Mouse (Mus musculus) heart, postnatal 0 days (tissue): ENCODE results near the gene Abcf1. TPM values are rescaled to one million over a fixed set of nuclear protein-coding genes. Genes with fewer than 3 reads are reported as not detected.
"Not testable (repeated sequence)": the region's sequence is repeated elsewhere in the genome, so short reads cannot be mapped to it uniquely, and the experiment has no call there.

Source experiments
- ATAC-seq: fragments of 200-750 bp; cut with Nextera tagmentation; 2 replicates; pipeline ENCODE4 v1.8.0; 2017; ENCODE audit warnings: low read depth, moderate number of reproducible peaks, moderate library complexity; ENCODE audit not compliant: insufficient read depth
- DNase-seq: peaks from one replicate; pipeline ENCODE4 v3.0.0-alpha.2; 2016; ENCODE audit warnings: low spot score
- H3K27ac ChIP-seq: fragments of 300-500 bp; sonication (generic); 2 replicates; pipeline ENCODE4 v1.5.1; 2014; ENCODE audit warnings: low read depth, mild to moderate bottlenecking
- H3K27me3 ChIP-seq: fragments of 300-500 bp; sonication (generic); 2 replicates; pipeline ENCODE4 v1.6.1; 2014; ENCODE audit warnings: low read length, mixed read lengths; ENCODE audit not compliant: control insufficient read depth, insufficient read depth
- H3K36me3 ChIP-seq: fragments of 300-500 bp; sonication (generic); replicated peaks from 2 replicates; pipeline ENCODE4 v1.6.1; 2014; ENCODE audit warnings: low read length, mixed read lengths; ENCODE audit not compliant: control insufficient read depth, insufficient read depth
- H3K4me1 ChIP-seq: fragments of 300-500 bp; sonication (generic); 2 replicates; pipeline ENCODE4 v1.6.1; 2014; ENCODE audit warnings: antibody characterized with exemption; ENCODE audit not compliant: control insufficient read depth, insufficient read depth
- H3K4me2 ChIP-seq: fragments of 300-500 bp; sonication (generic); 2 replicates; pipeline ENCODE4 v1.6.1; 2014; ENCODE audit warnings: low read depth, mild to moderate bottlenecking, low read length, moderate library complexity
- H3K4me3 ChIP-seq: fragments of 300-500 bp; sonication (generic); 2 replicates; pipeline ENCODE4 v1.5.1; 2014; ENCODE audit warnings: low read depth, low read length
- H3K9ac ChIP-seq: fragments of 300-500 bp; sonication (generic); replicated peaks from 2 replicates; pipeline ENCODE4 v1.6.1; 2014; ENCODE audit warnings: low read depth, low read length, mixed read lengths
- H3K9me3 ChIP-seq: fragments of 300-500 bp; sonication (generic); replicated peaks from 2 replicates; pipeline ENCODE4 v1.6.1; 2016; ENCODE audit warnings: low read length; ENCODE audit not compliant: control insufficient read depth
- CTCF ChIP-seq: IDR thresholded peaks from 2 replicates; pipeline ENCODE4 v1.5.1; 2016; ENCODE audit warnings: antibody characterized with exemption, control low read depth, low read depth
- EP300 ChIP-seq: IDR thresholded peaks from 2 replicates; pipeline ENCODE4 v1.6.1; 2016; ENCODE audit warnings: antibody characterized with exemption, low read depth
- WGBS: fragments of 180-500 bp; shearing (Covaris S2); extraction: QIAGEN DNeasy Blood & Tissue Kit; methylation state at CpG from one replicate; pipeline ENCODE4 v1.1.7; 2014; 5-methylcytosine and 5-hydroxymethylcytosine counted together
- polyA plus RNA-seq: library from polyadenylated mRNA; unstranded; fragments of >200 nt; fragmentation: Nextera tagmentation; extraction: Ambion mirVana; gene quantifications from 2 replicates; pipeline ENCODE4 v1.2.1, GENCODE M21; 2015
- total RNA-seq: library from RNA; depleted of rRNA; stranded (reverse); fragments of >200 nt; gene quantifications from 2 replicates; pipeline ENCODE4 v1.2.3, GENCODE M21; 2014; ENCODE audit warnings: low replicate concordance

Gene Abcf1
- total and polyA plus RNA-seq, 2 experiments from 2014 or later: 47.0 to 74.5 TPM

- H3K9ac ChIP-seq: peak overlapping the region; percentile 73
- TF ChIP-seq CTCF (no peak), EP300 (no peak)
Observed at GRCm38 (mm10) chr17:35978811-35979400, 9.3 kb upstream of the Abcf1 start.

DNA sequence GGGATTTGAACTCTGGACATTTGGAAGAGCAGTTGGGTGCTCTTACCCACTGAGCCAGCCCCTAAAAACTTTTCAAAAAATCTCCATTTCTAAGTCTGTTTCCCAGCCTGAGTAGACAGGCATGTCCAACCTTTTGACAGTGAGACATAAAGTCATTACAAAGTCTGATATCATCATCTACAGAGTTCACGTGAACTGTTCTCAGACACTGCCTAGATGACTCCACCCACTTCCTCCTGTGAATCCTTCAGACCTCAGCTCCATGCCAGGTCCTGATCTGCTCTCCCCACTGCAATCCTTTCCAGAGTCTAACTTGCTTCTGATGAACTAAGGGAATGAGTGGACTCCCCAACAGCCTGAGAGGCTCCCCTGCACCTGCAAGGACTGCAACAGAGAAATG, 2.6 kb upstream of the Abcf1 start:
- Histone ChIP-seq H3K27me3 (no peaks in the 10 kb centered on the region), H3K4me3 (no peak overlapping the region), H3K4me2 (no peak overlapping the region), H3K36me3 (peaks cover 27% of the 10 kb centered on the region), H3K4me1 (peaks cover 9% of the 10 kb centered on the region), H3K9me3 (no peaks in the 10 kb centered on the region), H3K27ac (no peak overlapping the region), H3K9ac (no peak overlapping the region)
- no peak for DNase-seq
- ATAC-seq: no peak
- no peak for TF ChIP-seq EP300
- no peak for TF ChIP-seq CTCF
- 23% methylated on average over 1 of the region's 1 CpGs for WGBS

More at GRCm38 (mm10) chr17:35978811-35979400, 9.3 kb upstream of the Abcf1 start:
- under 1% methylated on average over 41 of the region's 41 CpGs for WGBS
- DNase-seq (peak; percentile 64), ATAC-seq (peak; percentile 53)
- H3K27ac ChIP-seq: peak overlapping the region; percentile 89
- H3K9me3 ChIP-seq: no peaks in the 10 kb centered on the region
- H3K4me1 ChIP-seq: 0 out of 2 replicates have a peak, but pooled peaks cover 7% of the 10 kb centered on the region
- peak overlapping the region; percentile 87 for H3K4me2 ChIP-seq
- H3K27me3 ChIP-seq: no peaks in the 10 kb centered on the region
- H3K36me3 ChIP-seq: peaks cover 45% of the 10 kb centered on the region
- H3K4me3 ChIP-seq: peak overlapping the region; percentile 87

GRCm38 (mm10) chr17:35967621-35968020, 1.9 kb downstream of the Abcf1 start:
- H3K27me3 ChIP-seq: no peaks in the 10 kb centered on the region
- H3K27ac ChIP-seq: no peak overlapping the region
- no peak for TF ChIP-seq EP300
- TF ChIP-seq CTCF: no peak
- no peak for ATAC-seq
- H3K36me3 ChIP-seq: peaks cover 37% of the 10 kb centered on the region
- peaks cover 9% of the 10 kb centered on the region for H3K4me1 ChIP-seq
- no peak overlapping the region for H3K4me3 ChIP-seq
- H3K9ac ChIP-seq: no peak overlapping the region
- WGBS: 68% methylated on average over 2 of the region's 2 CpGs
- H3K4me2 ChIP-seq: no peak overlapping the region
- DNase-seq: no peak
- H3K9me3 ChIP-seq: no peaks in the 10 kb centered on the region

DNA sequence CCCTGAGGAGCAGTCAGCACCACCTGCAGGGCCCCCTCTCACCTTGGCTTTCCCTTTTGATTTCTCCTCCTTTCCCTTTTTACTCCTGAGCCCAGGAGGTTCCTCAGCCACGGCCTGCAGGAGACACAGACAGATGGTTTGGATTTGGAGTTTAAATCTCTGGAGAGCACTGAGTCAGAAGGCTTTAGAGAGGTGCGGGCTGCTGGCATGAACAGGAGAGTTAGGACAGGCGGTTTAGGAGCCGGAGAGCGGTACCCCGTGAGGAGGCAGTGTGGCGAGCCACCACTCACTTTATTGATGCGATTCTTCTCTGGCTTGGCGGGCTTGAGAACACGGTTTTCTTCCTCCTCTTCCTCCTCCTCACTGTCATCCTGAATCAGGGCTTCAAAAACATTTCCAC, 6.3 kb downstream of the Abcf1 start:
- TF ChIP-seq CTCF (no peak), EP300 (no peak)
- Histone ChIP-seq H3K4me1 (no peaks in the 10 kb centered on the region), H3K9ac (no peak overlapping the region), H3K4me3 (no peak overlapping the region), H3K27ac (no peak overlapping the region), H3K9me3 (no peaks in the 10 kb centered on the region), H3K36me3 (peaks cover 75% of the 10 kb centered on the region), H3K27me3 (no peaks in the 10 kb centered on the region), H3K4me2 (no peak overlapping the region)
- 92% methylated on average over 10 of the region's 10 CpGs for WGBS
- ATAC-seq: no peak
- DNase-seq: no peak

DNA sequence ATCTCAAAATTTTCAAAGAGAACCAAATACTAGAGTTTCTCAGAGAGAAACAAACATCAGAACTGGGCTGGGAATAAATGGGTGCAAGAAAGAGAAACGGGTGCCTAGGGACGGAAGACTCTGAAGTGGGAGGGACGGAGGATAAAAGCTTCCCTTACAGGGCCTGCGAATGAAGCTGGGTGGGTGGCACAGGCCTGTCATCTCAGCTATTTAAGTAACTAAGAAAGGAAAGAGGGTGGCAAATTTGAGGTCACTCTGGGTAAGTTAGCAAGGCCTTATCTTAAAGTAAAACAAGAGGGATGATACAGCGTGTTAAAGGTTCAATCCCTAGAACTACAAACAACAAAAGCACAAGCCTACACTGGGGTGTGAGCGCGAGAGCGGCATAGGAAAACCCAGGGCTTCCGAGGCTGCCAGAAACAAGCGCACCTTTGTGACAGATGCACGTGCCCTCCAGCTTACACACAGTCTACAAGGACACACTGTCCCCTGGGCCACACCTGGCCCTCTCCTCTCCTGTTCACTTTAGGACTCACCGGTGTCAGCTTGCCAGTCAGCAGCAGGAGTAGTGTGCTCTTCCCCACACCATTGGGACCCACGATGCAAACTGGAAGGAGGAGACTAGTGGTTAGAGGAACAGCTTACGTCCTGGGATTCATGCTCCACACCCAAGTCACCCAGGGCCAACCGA, 10.9 kb downstream of the Abcf1 start:
- Histone ChIP-seq H3K36me3 (peaks cover 80% of the 10 kb centered on the region), H3K9ac (no peak overlapping the region), H3K9me3 (no peaks in the 10 kb centered on the region), H3K27me3 (no peaks in the 10 kb centered on the region), H3K4me3 (no peak overlapping the region), H3K4me2 (no peak overlapping the region), H3K27ac (no peak overlapping the region), H3K4me1 (no peaks in the 10 kb centered on the region)
- DNase-seq (no peak), ATAC-seq (no peak)
- TF ChIP-seq CTCF (no peak), EP300 (no peak)
- WGBS: 94% methylated on average over 15 of the region's 15 CpGs

DNA sequence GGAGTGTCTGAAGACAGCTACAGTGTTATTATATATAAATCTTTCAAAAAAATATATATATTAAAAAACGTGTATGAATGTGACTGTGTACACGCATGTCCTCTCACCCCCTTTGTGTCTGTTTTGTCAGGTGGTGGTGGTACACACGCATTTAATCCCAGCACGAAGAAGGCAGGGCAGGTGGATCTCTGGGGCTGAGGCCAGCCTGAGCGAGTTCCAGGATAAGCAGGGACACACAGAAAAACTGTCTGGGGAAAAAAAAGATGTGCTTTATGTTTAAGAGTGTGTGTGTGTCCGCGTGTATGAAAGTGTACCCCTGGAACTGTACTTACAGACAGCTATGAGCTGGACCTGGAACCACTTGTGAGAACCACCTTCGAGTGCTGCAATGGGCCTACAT, 14.9 kb downstream of the Abcf1 start:
- DNase-seq (no peak), ATAC-seq (no peak)
- H3K27ac ChIP-seq: no peak overlapping the region
- H3K9ac ChIP-seq: no peak overlapping the region
- H3K4me3 ChIP-seq: no peak overlapping the region
- no peak overlapping the region for H3K4me2 ChIP-seq
- H3K27me3 ChIP-seq: no peaks in the 10 kb centered on the region
- WGBS: 74% methylated on average over 8 of the region's 8 CpGs
- H3K9me3 ChIP-seq: no peaks in the 10 kb centered on the region
- H3K36me3 ChIP-seq: peaks cover 40% of the 10 kb centered on the region
- TF ChIP-seq CTCF (no peak), EP300 (no peak)
- H3K4me1 ChIP-seq: no peaks in the 10 kb centered on the region

GRCm38 (mm10) chr17:35952559-35952958, 17.0 kb downstream of the Abcf1 start:
- not testable (repeated sequence) for H3K9me3 ChIP-seq, ATAC-seq, H3K27ac ChIP-seq, H3K27me3 ChIP-seq, DNase-seq, H3K4me1 ChIP-seq, H3K4me2 ChIP-seq, H3K9ac ChIP-seq, H3K4me3 ChIP-seq
- peaks cover 19% of the 10 kb centered on the region for H3K36me3 ChIP-seq
- WGBS: 75% methylated on average over 2 of the region's 3 CpGs

DNA sequence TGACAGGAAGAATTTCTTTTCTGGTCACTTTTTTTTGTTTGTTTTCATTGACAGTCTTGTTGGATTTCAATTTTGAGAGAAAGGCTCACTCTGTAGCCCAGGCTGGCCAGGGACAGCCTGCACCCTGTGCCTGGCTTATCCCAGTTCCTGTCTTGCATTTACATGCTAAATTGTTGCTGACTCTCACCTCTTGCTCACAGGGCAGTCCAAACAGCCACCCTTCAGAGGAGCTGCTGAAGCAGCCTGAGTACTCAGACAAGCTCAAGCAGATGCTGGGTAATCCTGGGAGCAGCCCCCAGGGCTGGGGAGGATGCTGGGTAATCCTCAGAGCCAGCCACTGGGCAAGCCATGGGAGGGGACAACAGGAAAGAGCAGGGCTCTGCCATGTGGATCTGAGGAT, 18.6 kb downstream of the Abcf1 start:
- H3K36me3 ChIP-seq, ATAC-seq, DNase-seq: not testable (repeated sequence)

More for the DNA sequence above, 18.6 kb downstream of the Abcf1 start:
- not testable (repeated sequence) for H3K4me3 ChIP-seq, H3K9ac ChIP-seq, H3K27me3 ChIP-seq, H3K4me2 ChIP-seq, H3K9me3 ChIP-seq, H3K27ac ChIP-seq, H3K4me1 ChIP-seq
